8 mouse cellular contexts compared by ENCODE assay signal in genomic region chr12:73671540-73671939, GRCm38 (mm10).
DNase-seq lines count a peak whose midpoint lies in the region; ATAC-seq and TF ChIP-seq lines count a peak whose summit lies in the region.

No protein-coding gene starts in this region.

- WGBS in heart, postnatal 0 days: 40% methylated on average over 3 of the region's 3 CpGs
- WGBS in midbrain, embryonic 12.5 days: 27% methylated on average over 3 of the region's 3 CpGs

- TF ChIP-seq CTCF in heart, postnatal 0 days (IDR thresholded peaks at IDR 0.05; ENCODE audit: low read depth): no peak

- H3K4me1 ChIP-seq in heart, postnatal 0 days (ENCODE audit: control insufficient read depth, insufficient read depth): peaks cover 17% of the 10 kb centered on the region
- peaks cover 22% of the 10 kb centered on the region for H3K4me1 ChIP-seq in midbrain, embryonic 12.5 days

- no peak overlapping the region for H3K4me2 ChIP-seq in heart, postnatal 0 days (ENCODE audit: low read depth, low read length)
- no peak overlapping the region for H3K4me2 ChIP-seq in midbrain, embryonic 12.5 days (replicated peaks)

- DNase-seq in heart, adult 11 months: peak; percentile 96
- DNase-seq in heart, postnatal 25 days (ENCODE audit: low spot score): no peak
- DNase-seq in heart, postnatal 0 days (ENCODE audit: low spot score): peak; percentile 56
- no peak for DNase-seq in layer of hippocampus, postnatal 14 days (ENCODE audit: low spot score in 2 of 2)
- DNase-seq in adrenal gland, adult 8-10 months: no peak

- no peak overlapping the region for H3K9ac ChIP-seq in heart, postnatal 0 days (replicated peaks; ENCODE audit: low read depth, low read length)
- H3K9ac ChIP-seq in midbrain, embryonic 12.5 days (replicated peaks): no peak overlapping the region

- peak; percentile 71 for ATAC-seq in common myeloid progenitor, adult 5-6 weeks (replicated peaks; ENCODE audit: low read depth, poor library complexity, severe bottlenecking)
- peak; percentile 62 for ATAC-seq in heart, postnatal 0 days (ENCODE audit: insufficient read depth, low read depth)
- no peak for ATAC-seq in midbrain, embryonic 12.5 days (ENCODE audit: low FRiP score, low read depth)
- no peak for ATAC-seq in frontal cortex, adult (ENCODE audit: low TSS enrichment)

- H3K27ac ChIP-seq in heart, postnatal 0 days (ENCODE audit: low read depth): peak overlapping the region; percentile 77
- peak overlapping the region; percentile 35; the same call in 1 of the 2 replicates for H3K27ac ChIP-seq in midbrain, embryonic 12.5 days (replicated peaks)

- no peaks in the 10 kb centered on the region for H3K9me3 ChIP-seq in heart, postnatal 0 days (replicated peaks; ENCODE audit: control insufficient read depth, low read length)
- H3K9me3 ChIP-seq in midbrain, embryonic 12.5 days: no peaks in the 10 kb centered on the region

- no peak overlapping the region for H3K4me3 ChIP-seq in heart, postnatal 0 days (ENCODE audit: low read depth, low read length)
- no peak overlapping the region for H3K4me3 ChIP-seq in midbrain, embryonic 12.5 days

- H3K36me3 ChIP-seq in heart, postnatal 0 days (replicated peaks; ENCODE audit: control insufficient read depth, insufficient read depth, low read length): no peaks in the 10 kb centered on the region
- no peaks in the 10 kb centered on the region for H3K36me3 ChIP-seq in midbrain, embryonic 12.5 days

- no peak for TF ChIP-seq EP300 in heart, postnatal 0 days (IDR thresholded peaks at IDR 0.05; ENCODE audit: low read depth)

- intact Hi-C loops in heart, postnatal 25 days (cut with DNase I): loop anchor here (5.0 kb wide), 2 partner anchors 39 to 79 kb away; no protein-coding TSS in a partner anchor

- H3K27me3 ChIP-seq in heart, postnatal 0 days (ENCODE audit: control insufficient read depth, insufficient read depth, low read length): no peaks in the 10 kb centered on the region
- H3K27me3 ChIP-seq in midbrain, embryonic 12.5 days: no peaks in the 10 kb centered on the region

Comparison
In these comparisons a context has a peak if more than half of its experiments do, and no peak if none do; other contexts are left out.
1. DNase-seq: peak in heart, adult 11 months (single experiment) and heart, postnatal 0 days (single experiment); none in heart, postnatal 25 days (single experiment), layer of hippocampus, postnatal 14 days (0 of 2) and adrenal gland, adult 8-10 months (single experiment).
2. ATAC-seq: peak in common myeloid progenitor, adult 5-6 weeks (single experiment) and heart, postnatal 0 days (single experiment); none in midbrain, embryonic 12.5 days (single experiment) and frontal cortex, adult (single experiment).